Mouse (Mus musculus): ENCODE measurements around the gene Tbl1x. TPM values are rescaled to one million over a fixed set of nuclear protein-coding genes. Genes with fewer than 3 reads are reported as not detected.

The Tbl1x gene
- polyA plus RNA-seq, 1 experiment: 33.9 TPM

- no peak overlapping the region for H3K4me3 ChIP-seq (ENCODE audit: insufficient read depth, poor library complexity, severe bottlenecking)
- peaks cover 88% of the 10 kb centered on the region for H3K79me3 ChIP-seq (ENCODE audit: low read depth)
- H3ac ChIP-seq (ENCODE audit: control insufficient read depth, insufficient read length, low read depth): no peak overlapping the region
- TF ChIP-seq MYOD1 (IDR thresholded peaks at IDR 0.05; ENCODE audit: control insufficient read depth, insufficient read length, low read depth) (no peak), USF1 (IDR thresholded peaks at IDR 0.05; ENCODE audit: low read depth) (no peak), MYOG (IDR thresholded peaks at IDR 0.05; ENCODE audit: control insufficient read depth, extremely low read depth, insufficient read length) (no peak), FOSL1 (IDR thresholded peaks at IDR 0.05; ENCODE audit: insufficient read depth, low read length, poor library complexity, severe bottlenecking) (no peak), CEBPB (IDR thresholded peaks at IDR 0.05; ENCODE audit: low read depth) (no peak), MAX (IDR thresholded peaks at IDR 0.05) (no peak), CTCF (IDR thresholded peaks at IDR 0.05; ENCODE audit: control insufficient read depth, insufficient read depth, insufficient read length) (no peak)
- H3K27me3 ChIP-seq (ENCODE audit: control insufficient read depth, insufficient read depth, insufficient read length): no peaks in the 10 kb centered on the region
- H3K79me2 ChIP-seq (ENCODE audit: control insufficient read depth, insufficient read depth): peaks cover 99% of the 10 kb centered on the region
- H3K36me3 ChIP-seq (ENCODE audit: control insufficient read depth, insufficient read depth): no peaks in the 10 kb centered on the region
Measured at GRCm38 (mm10) chrX:77544550-77544949, 33.7 kb downstream of the Tbl1x start.

GRCm38 (mm10) chrX:77545362-77546078 is 34.7 kb downstream of the Tbl1x start:
- TF ChIP-seq MYOG (IDR thresholded peaks at IDR 0.05; ENCODE audit: control insufficient read depth, extremely low read depth, insufficient read length): no peak
- TF ChIP-seq MYOD1 (IDR thresholded peaks at IDR 0.05; ENCODE audit: control insufficient read depth, insufficient read length, low read depth): no peak
- no peak for TF ChIP-seq FOSL1 (IDR thresholded peaks at IDR 0.05; ENCODE audit: insufficient read depth, low read length, poor library complexity, severe bottlenecking)
- TF ChIP-seq CEBPB (IDR thresholded peaks at IDR 0.05; ENCODE audit: low read depth): no peak
- TF ChIP-seq USF1 (IDR thresholded peaks at IDR 0.05; ENCODE audit: low read depth): no peak
- TF ChIP-seq CTCF (IDR thresholded peaks at IDR 0.05; ENCODE audit: control insufficient read depth, insufficient read depth, insufficient read length): no peak
- TF ChIP-seq MAX (IDR thresholded peaks at IDR 0.05): no peak
- no peaks in the 10 kb centered on the region for H3K27me3 ChIP-seq (ENCODE audit: control insufficient read depth, insufficient read depth, insufficient read length)
- no peaks in the 10 kb centered on the region for H3K36me3 ChIP-seq (ENCODE audit: control insufficient read depth, insufficient read depth)
- H3K4me3 ChIP-seq (ENCODE audit: insufficient read depth, poor library complexity, severe bottlenecking): no peak overlapping the region
- peaks cover 95% of the 10 kb centered on the region for H3K79me3 ChIP-seq (ENCODE audit: low read depth)
- peaks cover 99% of the 10 kb centered on the region for H3K79me2 ChIP-seq (ENCODE audit: control insufficient read depth, insufficient read depth)
- no peak overlapping the region for H3ac ChIP-seq (ENCODE audit: control insufficient read depth, insufficient read length, low read depth)

GRCm38 (mm10) chrX:77546448-77546847 is 35.6 kb downstream of the Tbl1x start:
- Histone ChIP-seq H3K79me3 (ENCODE audit: low read depth) (peaks cover 97% of the 10 kb centered on the region), H3K27me3 (ENCODE audit: control insufficient read depth, insufficient read depth, insufficient read length) (no peaks in the 10 kb centered on the region), H3K4me3 (ENCODE audit: insufficient read depth, poor library complexity, severe bottlenecking) (no peak overlapping the region), H3ac (ENCODE audit: control insufficient read depth, insufficient read length, low read depth) (no peak overlapping the region), H3K36me3 (ENCODE audit: control insufficient read depth, insufficient read depth) (no peaks in the 10 kb centered on the region), H3K79me2 (ENCODE audit: control insufficient read depth, insufficient read depth) (peaks cover 100% of the 10 kb centered on the region)
- TF ChIP-seq FOSL1 (IDR thresholded peaks at IDR 0.05; ENCODE audit: insufficient read depth, low read length, poor library complexity, severe bottlenecking) (no peak), USF1 (IDR thresholded peaks at IDR 0.05; ENCODE audit: low read depth) (no peak), MYOD1 (IDR thresholded peaks at IDR 0.05; ENCODE audit: control insufficient read depth, insufficient read length, low read depth) (no peak), MAX (IDR thresholded peaks at IDR 0.05) (no peak), CTCF (IDR thresholded peaks at IDR 0.05; ENCODE audit: control insufficient read depth, insufficient read depth, insufficient read length) (no peak), CEBPB (IDR thresholded peaks at IDR 0.05; ENCODE audit: low read depth) (no peak), MYOG (IDR thresholded peaks at IDR 0.05; ENCODE audit: control insufficient read depth, extremely low read depth, insufficient read length) (no peak)

GRCm38 (mm10) chrX:77548951-77549350 is 38.1 kb downstream of the Tbl1x start:
- H3ac ChIP-seq (ENCODE audit: control insufficient read depth, insufficient read length, low read depth): no peak overlapping the region
- H3K27me3 ChIP-seq (ENCODE audit: control insufficient read depth, insufficient read depth, insufficient read length): no peaks in the 10 kb centered on the region
- H3K79me3 ChIP-seq (ENCODE audit: low read depth): peaks cover 96% of the 10 kb centered on the region
- H3K79me2 ChIP-seq (ENCODE audit: control insufficient read depth, insufficient read depth): peaks cover 100% of the 10 kb centered on the region
- no peaks in the 10 kb centered on the region for H3K36me3 ChIP-seq (ENCODE audit: control insufficient read depth, insufficient read depth)
- no peak overlapping the region for H3K4me3 ChIP-seq (ENCODE audit: insufficient read depth, poor library complexity, severe bottlenecking)
- TF ChIP-seq CEBPB (IDR thresholded peaks at IDR 0.05; ENCODE audit: low read depth): no peak
- no peak for TF ChIP-seq MAX (IDR thresholded peaks at IDR 0.05)
- TF ChIP-seq FOSL1 (IDR thresholded peaks at IDR 0.05; ENCODE audit: insufficient read depth, low read length, poor library complexity, severe bottlenecking): no peak
- no peak for TF ChIP-seq MYOD1 (IDR thresholded peaks at IDR 0.05; ENCODE audit: control insufficient read depth, insufficient read length, low read depth)
- no peak for TF ChIP-seq MYOG (IDR thresholded peaks at IDR 0.05; ENCODE audit: control insufficient read depth, extremely low read depth, insufficient read length)
- no peak for TF ChIP-seq CTCF (IDR thresholded peaks at IDR 0.05; ENCODE audit: control insufficient read depth, insufficient read depth, insufficient read length)
- no peak for TF ChIP-seq USF1 (IDR thresholded peaks at IDR 0.05; ENCODE audit: low read depth)

- H3ac ChIP-seq (ENCODE audit: control insufficient read depth, insufficient read length, low read depth): no peak overlapping the region
- no peaks in the 10 kb centered on the region for H3K27me3 ChIP-seq (ENCODE audit: control insufficient read depth, insufficient read depth, insufficient read length)
- TF ChIP-seq MYOG (IDR thresholded peaks at IDR 0.05; ENCODE audit: control insufficient read depth, extremely low read depth, insufficient read length): no peak
- TF ChIP-seq USF1 (IDR thresholded peaks at IDR 0.05; ENCODE audit: low read depth): no peak
- no peak for TF ChIP-seq FOSL1 (IDR thresholded peaks at IDR 0.05; ENCODE audit: insufficient read depth, low read length, poor library complexity, severe bottlenecking)
- TF ChIP-seq MYOD1 (IDR thresholded peaks at IDR 0.05; ENCODE audit: control insufficient read depth, insufficient read length, low read depth): no peak
- H3K79me3 ChIP-seq (ENCODE audit: low read depth): peaks cover 94% of the 10 kb centered on the region
- H3K79me2 ChIP-seq (ENCODE audit: control insufficient read depth, insufficient read depth): peaks cover 100% of the 10 kb centered on the region
- no peak overlapping the region for H3K4me3 ChIP-seq (ENCODE audit: insufficient read depth, poor library complexity, severe bottlenecking)
- no peaks in the 10 kb centered on the region for H3K36me3 ChIP-seq (ENCODE audit: control insufficient read depth, insufficient read depth)
Measured at GRCm38 (mm10) chrX:77550388-77550787, 39.6 kb downstream of the Tbl1x start.

Data from C2C12 (cell line).